Comparison of ENCODE assay signal across 10 mouse cellular contexts in genomic region chr8:120204736-120205360, GRCm38 (mm10). TPM values are rescaled to one million over a fixed set of nuclear protein-coding genes. Genes with fewer than 3 reads are reported as not detected.
A peak's percentile ranks its signal among the peaks of the same experiment; 100 is the strongest.
DNase-seq lines count a peak whose midpoint lies in the region; ATAC-seq lines count a peak whose summit lies in the region.
"Had no signal": no experiment of that assay in that cellular context is flagged by ENCODE, and none has a peak within 500 bp of the region (broad histone marks: within the 10 kb centered on the region; RNA-seq: fewer than 3 reads in every experiment).

No protein-coding gene starts in this region.

- H3K4me2 ChIP-seq in kidney, embryonic 14.5 days (replicated peaks; ENCODE audit: low read depth, low read length), result no peak overlapping the region
- no peak overlapping the region for H3K4me2 ChIP-seq in kidney, embryonic 16.5 days (replicated peaks; ENCODE audit: low read depth, low read length)

- ATAC-seq in kidney, embryonic 14.5 days (ENCODE audit: low FRiP score, low TSS enrichment), result no peak
- ATAC-seq in kidney, embryonic 16.5 days (ENCODE audit: low FRiP score, low TSS enrichment), result peak; percentile 40; the same call in 1 of the 2 replicates

- no peaks in the 10 kb centered on the region for H3K36me3 ChIP-seq in kidney, embryonic 14.5 days (ENCODE audit: control insufficient read depth, insufficient read depth, low read length)
- no peaks in the 10 kb centered on the region for H3K36me3 ChIP-seq in kidney, embryonic 16.5 days (ENCODE audit: insufficient read depth, low read length)

- DNase-seq in kidney, adult 11 months, result peak; percentile 71
- DNase-seq in heart, adult 9 months (ENCODE audit: low spot score in 2 of 2), result peak; percentile 79 to 91
- peak; percentile 73 to 87 for DNase-seq in lung, postnatal 4 days
- DNase-seq in natural killer cell, adult 2 months (ENCODE audit: low spot score in 2 of 2), result no peak
- no peak for DNase-seq in layer of hippocampus, postnatal 10 days (ENCODE audit: low spot score in 2 of 2)
- no peak for DNase-seq in layer of hippocampus, adult 11-12 months (ENCODE audit: low spot score)

- no peak overlapping the region for H3K4me3 ChIP-seq in kidney, embryonic 14.5 days (ENCODE audit: low read length)
- no peak overlapping the region for H3K4me3 ChIP-seq in kidney, embryonic 16.5 days (ENCODE audit: low read length)
- H3K4me3 ChIP-seq: myocyte had no signal

- H3K4me1 ChIP-seq in kidney, embryonic 14.5 days (ENCODE audit: control insufficient read depth, insufficient read depth, low read length), result peaks cover 16% of the 10 kb centered on the region
- peaks cover 19% of the 10 kb centered on the region for H3K4me1 ChIP-seq in kidney, embryonic 16.5 days (ENCODE audit: insufficient read depth, low read length)

- H3K27me3 ChIP-seq in kidney, embryonic 14.5 days (ENCODE audit: control insufficient read depth, insufficient read depth, low read length), result no peaks in the 10 kb centered on the region
- no peaks in the 10 kb centered on the region for H3K27me3 ChIP-seq in kidney, embryonic 16.5 days (ENCODE audit: insufficient read depth, low read length)

- H3K27ac ChIP-seq in kidney, embryonic 14.5 days (ENCODE audit: low read depth, low read length), result no peak overlapping the region
- H3K27ac ChIP-seq in kidney, embryonic 16.5 days (ENCODE audit: low read length), result peak overlapping the region; percentile 12; the same call in 1 of the 2 replicates

- WGBS in kidney, embryonic 14.5 days, result 68% methylated on average over 7 of the region's 7 CpGs
- WGBS in kidney, embryonic 16.5 days, result 65% methylated on average over 7 of the region's 7 CpGs

- H3K9ac ChIP-seq in kidney, embryonic 14.5 days (ENCODE audit: low read depth, low read length), result no peak overlapping the region; the same call in 1 of the 2 replicates
- no peak overlapping the region for H3K9ac ChIP-seq in kidney, embryonic 16.5 days (replicated peaks; ENCODE audit: low read length)

- peaks cover 5% of the 10 kb centered on the region; the same call in 1 of the 2 replicates for H3K9me3 ChIP-seq in kidney, embryonic 14.5 days (ENCODE audit: control insufficient read depth, low read length)
- H3K9me3 ChIP-seq in kidney, embryonic 16.5 days (ENCODE audit: low read length), result peaks cover 5% of the 10 kb centered on the region

RNA-seq across cellular contexts. Expression of gene Gse1, which starts 23.4 kb away (rescaled TPM):
- polyA plus RNA-seq in kidney, embryonic 14.5 days (2014; fragmentation: Nextera tagmentation; extraction: Ambion mirVana), result 11.3 and 12.1 TPM in 2 replicates
- polyA plus RNA-seq in kidney, embryonic 16.5 days (2015; fragmentation: Nextera tagmentation; extraction: Ambion mirVana), result 6.7 and 7.9 TPM in 2 replicates
- 10 to 100 TPM; 65.0 to 79.3 TPM for total RNA-seq in layer of hippocampus, postnatal 10 days (2021)

RNA-seq across cellular contexts. Expression of gene Fam92b, which starts 27.6 kb away (rescaled TPM):
- 0.24 TPM in 1 of 2 replicates, not detected in the other for polyA plus RNA-seq in kidney, embryonic 14.5 days (2014; fragmentation: Nextera tagmentation; extraction: Ambion mirVana)
- 0.14 and 0.22 TPM in 2 replicates for polyA plus RNA-seq in kidney, embryonic 16.5 days (2015; fragmentation: Nextera tagmentation; extraction: Ambion mirVana)
- total RNA-seq in layer of hippocampus, postnatal 10 days (2021), result not detected
- total RNA-seq: CH12.LX had no signal
- polyA plus RNA-seq: myocyte had no signal

Comparison
In these comparisons a context has a peak if more than half of its experiments do, and no peak if none do; other contexts are left out.
1. DNase-seq: peak in kidney, adult 11 months (single experiment), heart, adult 9 months (2 of 2) and lung, postnatal 4 days (2 of 2); none in natural killer cell, adult 2 months (0 of 2), layer of hippocampus, postnatal 10 days (0 of 2) and layer of hippocampus, adult 11-12 months (single experiment).